Mouse (Mus musculus): ENCODE measurements around the gene Nmb.

GRCm38 (mm10) chr7:80935834-80936233 is 31.0 kb upstream of the Nmb start:
- TF ChIP-seq CTCF (IDR thresholded peaks at IDR 0.05; ENCODE audit: insufficient read depth, low read length) = no peak
- no peak for TF ChIP-seq POLR2A (IDR thresholded peaks at IDR 0.05; ENCODE audit: borderline replicate concordance, extremely low read depth, low read depth, low read length)
